Mouse (Mus musculus) lung, adult 2 months (tissue): Measurements from ENCODE around the gene Sh3kbp1. TPM values are rescaled to one million over a fixed set of nuclear protein-coding genes. Genes with fewer than 3 reads are reported as not detected.

Experiments used
- DNase-seq: peaks from one replicate; pipeline ENCODE4 v3.0.0; 2022
- H3K4me1 ChIP-seq: fragments of 200-500 bp; 2 replicates; pipeline ENCODE4 v1.6.1; 2011; ENCODE audit warnings: low read length; ENCODE audit not compliant: control insufficient read depth, insufficient read depth
- H3K4me3 ChIP-seq: fragments of 200-500 bp; replicated peaks from 2 replicates; pipeline ENCODE3; 2011; ENCODE audit warnings: low read depth, mild to moderate bottlenecking, control low read depth, low read length; ENCODE audit errors: extremely low read depth
- CTCF ChIP-seq: fragments of 200-500 bp; IDR thresholded peaks from 2 replicates; pipeline ENCODE4 v1.5.1; 2011; ENCODE audit warnings: mild to moderate bottlenecking, low read length, control low read depth; ENCODE audit not compliant: insufficient read depth
- POLR2A ChIP-seq: fragments of 200-500 bp; IDR thresholded peaks from 2 replicates; pipeline ENCODE4 v1.6.1; 2011; ENCODE audit warnings: low read depth, mild to moderate bottlenecking, control low read depth, low read length, borderline replicate concordance; ENCODE audit errors: extremely low read depth
- WGBS: fragments of 180-500 bp; shearing (Covaris S2); methylation state at CpG from one replicate; pipeline ENCODE4 v1.1.7; 2018; 5-methylcytosine and 5-hydroxymethylcytosine counted together
- polyA plus RNA-seq: library from polyadenylated mRNA; depleted of rRNA; stranded (reverse); fragments of >200 nt; gene quantifications from 2 replicates; pipeline ENCODE4 v1.2.3, GENCODE M21; 2012

The Sh3kbp1 gene
- polyA plus RNA-seq, 1 experiment = 16.5 TPM

- Histone ChIP-seq H3K4me1 (no peaks in the 10 kb centered on the region), H3K4me3 (no peak overlapping the region)
- TF ChIP-seq CTCF = no peak
- TF ChIP-seq POLR2A = no peak
- no peak for DNase-seq
- WGBS = 81% methylated on average over 8 of the region's 8 CpGs
Measured at GRCm38 (mm10) chrX:159850722-159851121, 223.7 kb downstream of the Sh3kbp1 start.

GRCm38 (mm10) chrX:159856866-159857265, 229.8 kb downstream of the Sh3kbp1 start:
- TF ChIP-seq POLR2A = no peak
- no peak for TF ChIP-seq CTCF
- Histone ChIP-seq H3K4me1 (no peaks in the 10 kb centered on the region), H3K4me3 (no peak overlapping the region)
- 71% methylated on average over 1 of the region's 1 CpGs for WGBS
- DNase-seq = no peak

- DNase-seq = no peak
- Histone ChIP-seq H3K4me1 (no peaks in the 10 kb centered on the region), H3K4me3 (no peak overlapping the region)
- WGBS = 38% methylated on average over 1 of the region's 1 CpGs
- no peak for TF ChIP-seq POLR2A
- TF ChIP-seq CTCF = no peak
Measured at GRCm38 (mm10) chrX:159858126-159858525, 231.1 kb downstream of the Sh3kbp1 start.

- Histone ChIP-seq H3K4me1 (no peaks in the 10 kb centered on the region), H3K4me3 (no peak overlapping the region)
- DNase-seq = no peak
- TF ChIP-seq CTCF = no peak
- TF ChIP-seq POLR2A = no peak
- WGBS = 70% methylated on average over 3 of the region's 3 CpGs
Measured at GRCm38 (mm10) chrX:159860841-159861530, 233.9 kb downstream of the Sh3kbp1 start.

GRCm38 (mm10) chrX:159867660-159868059, 240.6 kb downstream of the Sh3kbp1 start:
- Histone ChIP-seq H3K4me3 (no peak overlapping the region), H3K4me1 (no peaks in the 10 kb centered on the region)
- WGBS = 70% methylated on average over 3 of the region's 3 CpGs
- DNase-seq = no peak
- no peak for TF ChIP-seq POLR2A
- TF ChIP-seq CTCF = no peak

- no peak for TF ChIP-seq CTCF
- no peak for TF ChIP-seq POLR2A
- no peak for DNase-seq
- WGBS = 65% methylated on average over 2 of the region's 2 CpGs
- no peaks in the 10 kb centered on the region for H3K4me1 ChIP-seq
- no peak overlapping the region for H3K4me3 ChIP-seq
Measured at GRCm38 (mm10) chrX:159872521-159872920, 245.4 kb downstream of the Sh3kbp1 start.

- H3K4me3 ChIP-seq = no peak overlapping the region
- 78% methylated on average over 1 of the region's 1 CpGs for WGBS
- DNase-seq = no peak
- H3K4me1 ChIP-seq = no peaks in the 10 kb centered on the region
- TF ChIP-seq CTCF = no peak
- no peak for TF ChIP-seq POLR2A
Measured at GRCm38 (mm10) chrX:159877770-159878169, 250.7 kb downstream of the Sh3kbp1 start.

- TF ChIP-seq POLR2A = no peak
- no peak for TF ChIP-seq CTCF
- no peak overlapping the region for H3K4me3 ChIP-seq
- DNase-seq = no peak
- WGBS = 63% methylated on average over 3 of the region's 3 CpGs
- no peaks in the 10 kb centered on the region for H3K4me1 ChIP-seq
Measured at GRCm38 (mm10) chrX:159879455-159879854, 252.4 kb downstream of the Sh3kbp1 start.

GRCm38 (mm10) chrX:159881576-159881975, 254.5 kb downstream of the Sh3kbp1 start:
- 66% methylated on average over 5 of the region's 5 CpGs for WGBS
- no peaks in the 10 kb centered on the region for H3K4me1 ChIP-seq
- no peak overlapping the region for H3K4me3 ChIP-seq
- TF ChIP-seq CTCF = no peak
- no peak for TF ChIP-seq POLR2A
- no peak for DNase-seq

GRCm38 (mm10) chrX:159896536-159896935, 269.5 kb downstream of the Sh3kbp1 start:
- H3K4me3 ChIP-seq = no peak overlapping the region
- TF ChIP-seq CTCF = no peak
- no peak for TF ChIP-seq POLR2A
- no peak for DNase-seq
- 58% methylated on average over 4 of the region's 4 CpGs for WGBS
- no peaks in the 10 kb centered on the region for H3K4me1 ChIP-seq
